Mouse (Mus musculus) cerebellum, adult 9-11 months (tissue): ENCODE data around the gene Igll1.
"Not testable (repeated sequence)": the region's sequence is repeated elsewhere in the genome, so short reads cannot be mapped to it uniquely, and the experiment has no call there.

ENCODE experiments used
- DNase-seq: peaks from one replicate; pipeline ENCODE4 v3.0.0; 2022

Igll1 gene

DNA sequence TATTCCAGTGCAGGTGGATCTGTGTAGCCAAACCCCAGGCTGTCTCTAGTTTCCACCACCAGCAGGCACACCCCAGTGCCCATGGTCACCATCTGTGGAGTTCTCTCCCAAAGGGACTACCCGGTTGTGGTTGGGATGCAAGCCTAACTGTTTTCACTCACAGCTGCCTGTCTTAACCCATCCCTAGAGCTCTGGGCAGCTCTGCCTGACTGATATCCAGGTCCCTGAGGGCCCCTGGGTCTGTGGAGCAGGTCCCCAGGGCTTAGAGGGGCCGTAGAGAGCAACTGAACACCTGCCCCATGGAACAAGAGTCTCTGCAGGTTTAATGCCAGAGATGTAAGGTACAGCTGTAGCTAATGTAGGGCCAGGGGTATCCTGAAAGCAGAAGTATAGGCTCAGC is at the start of gene Igll1:
TSS of gene Igll1 (minus strand) at position 8 of the 400 bp plus-strand sequence.
- no peak for DNase-seq

DNA sequence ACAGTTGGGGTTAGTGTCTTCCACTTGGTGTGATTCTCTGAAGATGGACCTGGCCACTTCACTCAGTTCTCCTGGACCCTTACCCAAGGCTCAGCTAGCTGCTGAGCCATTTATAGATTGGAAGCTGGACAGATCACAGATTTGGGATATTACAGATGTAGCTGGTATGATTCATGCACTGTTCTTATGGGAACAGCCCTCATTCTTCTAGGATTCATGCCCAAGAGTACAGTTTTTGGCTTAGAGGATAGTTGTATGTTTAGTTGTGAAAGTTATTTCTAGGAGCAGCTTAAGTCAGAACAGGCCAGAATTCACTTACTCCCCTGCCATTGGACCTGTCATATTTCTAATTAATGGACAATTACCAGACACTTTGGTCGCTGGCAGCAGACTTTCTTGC is 49.7 kb upstream of the Igll1 start:
- no peak for DNase-seq

DNA sequence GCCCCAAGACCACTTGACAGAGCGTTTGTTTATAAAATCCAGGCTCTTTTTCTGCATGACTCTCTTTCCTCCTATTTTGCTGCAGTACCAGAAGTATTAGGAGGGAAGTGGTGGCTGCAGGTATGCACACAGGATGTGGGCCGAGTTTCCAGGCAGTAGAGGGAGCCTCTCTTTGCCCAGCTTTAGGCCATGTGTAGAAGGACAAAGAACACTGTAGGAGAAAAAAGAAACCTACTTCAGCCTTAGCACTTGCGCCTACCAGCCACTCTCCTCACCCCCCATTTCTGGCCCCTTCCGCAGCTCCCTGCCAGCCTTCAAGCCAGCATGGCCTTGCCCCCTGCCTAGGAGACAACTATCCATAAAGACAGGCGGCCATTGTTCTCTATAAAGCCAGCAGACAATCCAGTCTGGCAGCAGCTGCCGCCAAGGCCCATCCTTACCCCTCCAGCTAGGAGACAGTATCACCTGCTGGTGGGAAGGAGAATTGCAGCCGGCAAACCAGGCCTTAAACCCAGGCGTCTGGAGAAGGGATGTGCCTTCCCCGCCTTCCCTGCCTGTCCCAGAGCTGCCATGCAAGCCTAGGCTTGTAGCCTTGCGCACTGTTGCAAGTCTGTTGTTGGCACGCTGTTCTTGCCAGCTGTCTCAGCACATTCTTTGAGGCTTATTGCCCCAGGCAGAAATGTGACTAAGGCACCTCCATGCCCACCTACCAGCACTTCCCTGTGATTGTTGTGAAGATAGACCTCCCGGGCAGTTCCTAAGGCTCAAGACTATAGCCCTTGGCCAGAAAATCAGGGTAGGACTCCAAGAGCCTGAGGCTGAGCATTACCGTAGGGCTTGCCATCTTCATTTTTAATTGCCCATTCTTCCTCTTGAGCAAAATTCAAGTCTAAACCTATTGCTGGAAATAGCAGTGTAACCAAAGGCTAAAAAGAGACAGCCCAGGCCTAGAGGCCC is 48.1 kb upstream of the Igll1 start:
- peak; percentile 72 for DNase-seq

DNA sequence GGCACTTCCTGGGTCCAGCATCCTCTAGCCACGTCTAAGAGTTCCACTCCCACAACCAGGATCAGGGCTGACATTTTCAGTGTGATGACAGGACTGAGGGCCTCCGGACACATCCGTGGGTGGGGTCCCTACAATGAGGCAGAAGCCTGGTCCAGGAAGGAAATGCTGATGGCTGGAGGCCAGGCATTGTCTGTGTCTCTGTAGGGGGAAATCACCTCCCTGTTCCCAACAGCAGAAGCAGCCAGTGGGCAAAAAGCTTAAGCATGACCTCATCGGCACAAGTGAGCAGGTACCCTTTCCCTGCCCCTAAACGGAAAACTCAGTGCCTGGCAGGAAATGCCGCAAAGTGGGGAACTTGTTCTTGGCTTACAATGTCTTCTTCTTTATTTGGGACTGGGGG is 44.0 kb upstream of the Igll1 start:
- DNase-seq, result no peak

DNA sequence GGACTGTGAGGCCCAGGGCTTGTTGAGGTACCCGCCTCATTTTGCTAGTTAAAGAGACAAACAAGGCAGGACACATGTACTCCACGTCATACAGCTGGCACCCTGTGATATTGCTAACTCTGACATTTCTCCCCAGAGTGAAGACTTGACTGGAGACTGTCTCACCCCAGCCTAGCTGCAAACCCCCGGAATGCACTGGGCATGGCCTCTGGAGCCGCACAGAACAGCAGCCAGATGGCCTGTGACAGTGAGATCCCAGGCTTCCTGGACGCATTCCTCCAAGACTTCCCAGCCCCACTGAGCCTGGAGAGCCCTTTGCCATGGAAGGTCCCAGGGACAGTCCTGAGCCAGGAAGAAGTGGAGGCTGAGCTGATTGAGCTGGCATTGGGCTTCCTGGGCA is 39.4 kb upstream of the Igll1 start:
- no peak for DNase-seq

DNA sequence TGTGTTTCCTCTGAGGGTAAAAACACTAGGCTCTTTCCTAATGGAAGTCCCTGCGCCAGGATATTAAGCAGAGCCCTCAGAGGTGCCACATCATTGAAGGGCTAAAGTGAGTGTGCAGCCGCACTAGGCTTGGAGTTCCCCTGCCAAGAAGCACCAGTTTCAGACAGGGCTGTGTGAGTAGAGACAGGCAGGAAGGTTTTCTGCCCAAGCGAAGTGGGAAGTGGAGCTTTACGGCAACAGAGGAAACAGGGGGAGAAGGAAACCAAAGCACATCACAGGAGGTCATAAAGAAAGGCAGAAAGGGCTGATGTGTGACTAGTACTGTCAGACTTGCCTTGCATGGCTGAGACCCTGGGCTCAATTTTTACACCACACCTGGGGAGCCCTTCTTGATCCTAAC is 38.5 kb upstream of the Igll1 start:
- no peak for DNase-seq

DNA sequence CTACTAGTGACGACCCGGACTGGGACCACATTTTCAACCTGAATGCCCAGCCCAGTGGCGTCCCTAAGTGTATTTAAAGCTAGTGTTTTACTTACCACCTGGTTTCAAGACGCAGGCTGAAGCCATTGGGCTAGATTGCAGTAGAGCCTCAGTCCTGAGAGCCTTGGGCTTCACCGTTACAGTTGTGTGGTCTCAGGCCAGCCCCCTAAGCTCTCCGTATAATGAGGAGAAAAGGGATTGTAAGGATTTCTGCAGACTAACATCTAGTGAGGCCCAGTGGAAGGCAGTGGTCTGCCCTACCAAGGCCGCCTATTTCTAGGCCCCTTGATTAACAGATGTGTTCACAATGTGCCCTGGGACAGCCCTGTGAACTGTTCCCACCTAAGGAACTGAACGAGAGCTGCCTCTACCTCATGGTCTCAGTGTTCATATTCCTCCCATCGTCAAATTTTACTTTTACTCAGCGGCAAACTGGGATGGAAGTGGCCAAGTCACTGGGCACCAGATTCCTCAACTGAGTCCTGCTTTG is 33.3 kb upstream of the Igll1 start:
- no peak for DNase-seq

DNA sequence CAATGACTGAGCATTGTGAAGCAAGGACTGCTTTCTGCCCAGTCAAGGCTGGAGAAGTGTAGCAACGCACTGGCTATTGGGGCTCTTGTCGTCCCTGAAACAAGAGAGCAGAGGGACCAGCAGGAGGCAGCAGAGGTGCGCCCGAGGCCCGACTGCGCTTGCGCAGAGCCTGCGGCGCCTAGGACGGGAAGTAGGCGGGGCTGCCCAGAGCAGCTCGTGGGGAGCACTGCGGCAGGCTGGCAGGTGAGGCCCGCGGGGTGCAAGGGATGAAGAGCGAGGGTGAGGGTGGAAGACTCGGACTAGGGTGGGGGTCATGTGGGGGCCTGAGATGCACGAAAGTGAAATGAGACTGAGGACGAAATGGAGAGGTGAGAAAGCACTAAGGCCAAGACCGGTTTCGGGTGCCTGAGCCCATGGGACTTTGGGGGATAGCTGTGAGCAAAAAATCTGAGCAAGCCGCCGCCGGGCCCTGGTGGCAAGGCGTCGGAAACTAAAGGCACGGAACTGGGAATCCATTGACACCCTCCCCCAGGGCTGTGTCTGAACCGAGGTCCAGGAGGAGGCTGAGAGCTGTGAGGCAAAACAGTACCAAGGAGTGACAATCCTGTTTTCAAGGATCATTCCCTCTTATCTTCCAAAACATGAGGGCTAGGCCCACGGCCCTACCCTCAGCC is 32.7 kb upstream of the Igll1 start, which contains the start of gene Ppm1f:
TSS of gene Ppm1f (plus strand) at position 88 of the 674 bp plus-strand sequence.
- peak; percentile 96 for DNase-seq

DNA sequence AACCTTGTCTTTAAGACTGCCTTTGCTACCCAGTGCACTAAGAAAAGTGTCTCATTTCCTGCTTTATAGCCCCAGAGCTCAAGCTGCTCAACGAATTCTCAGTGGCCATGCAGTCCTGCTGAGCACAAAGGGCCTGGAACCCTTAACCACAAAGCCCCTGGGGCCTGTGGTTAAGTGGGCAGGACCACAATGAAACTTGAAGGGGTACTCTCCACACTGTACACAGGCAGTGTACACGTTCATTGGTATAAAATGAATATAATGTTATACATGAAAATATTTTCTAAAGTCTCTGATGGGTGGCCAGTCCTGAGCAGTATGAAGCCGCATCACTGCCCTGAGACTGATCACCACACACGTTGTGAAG is 32.2 kb upstream of the Igll1 start:
- no peak for DNase-seq

DNA sequence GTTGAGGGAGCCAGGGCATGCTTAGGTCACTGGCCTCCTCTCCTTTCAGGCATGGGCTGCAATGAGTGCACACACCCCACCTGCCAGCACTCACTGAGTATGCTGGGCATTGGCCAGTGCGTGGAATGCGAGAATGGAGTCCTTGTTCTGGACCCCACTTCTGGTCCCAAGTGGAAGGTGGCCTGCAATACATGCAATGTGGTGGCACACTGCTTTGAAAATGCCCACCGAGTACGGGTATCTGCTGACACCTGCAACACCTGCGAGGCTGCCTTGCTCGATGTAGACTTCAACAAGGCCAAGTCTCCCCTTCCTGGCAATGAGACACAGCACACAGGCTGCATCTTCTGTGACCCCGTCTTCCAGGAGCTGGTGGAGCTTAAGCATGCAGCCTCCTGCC is 28.6 kb upstream of the Igll1 start:
- no peak for DNase-seq

DNA sequence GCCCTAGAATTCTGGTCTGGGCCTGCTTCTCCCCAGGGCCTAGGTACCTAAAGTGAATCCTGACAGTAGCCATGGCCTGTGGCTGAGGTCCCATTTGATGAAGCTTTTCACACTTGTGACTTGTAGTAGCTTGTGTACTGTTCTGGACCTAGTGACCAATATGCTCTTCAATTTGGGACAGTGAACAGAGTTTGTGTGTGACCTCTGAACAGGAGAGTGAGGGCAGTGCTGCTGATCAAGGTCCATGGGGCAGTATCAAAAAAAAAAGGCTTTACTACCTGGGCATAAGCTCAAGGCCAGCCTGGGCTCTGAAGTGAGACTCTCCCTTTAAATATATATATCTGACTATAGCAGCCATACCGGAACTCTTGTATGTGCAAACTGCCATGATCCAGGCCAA is 24.6 kb upstream of the Igll1 start:
- DNase-seq, result no peak

DNA sequence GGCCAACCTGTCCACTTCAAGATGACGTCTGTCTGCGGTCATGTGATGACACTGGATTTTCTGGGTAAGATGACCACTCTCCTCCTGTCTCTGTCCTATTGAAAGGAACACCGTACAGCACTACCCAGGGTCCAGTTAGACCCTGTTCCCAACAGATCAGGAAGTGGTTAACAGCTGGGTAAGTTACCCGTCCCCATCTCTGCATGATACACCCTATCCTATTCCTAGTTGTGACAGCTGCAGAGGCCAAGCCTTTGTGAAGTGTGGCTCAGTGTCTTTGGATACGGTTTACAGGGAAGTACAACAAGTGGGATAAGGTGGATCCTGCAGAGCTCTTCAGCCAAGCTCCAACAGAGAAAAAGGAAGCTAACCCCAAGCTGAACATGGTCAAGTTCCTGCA is 15.2 kb upstream of the Igll1 start:
- DNase-seq, result no peak

DNA sequence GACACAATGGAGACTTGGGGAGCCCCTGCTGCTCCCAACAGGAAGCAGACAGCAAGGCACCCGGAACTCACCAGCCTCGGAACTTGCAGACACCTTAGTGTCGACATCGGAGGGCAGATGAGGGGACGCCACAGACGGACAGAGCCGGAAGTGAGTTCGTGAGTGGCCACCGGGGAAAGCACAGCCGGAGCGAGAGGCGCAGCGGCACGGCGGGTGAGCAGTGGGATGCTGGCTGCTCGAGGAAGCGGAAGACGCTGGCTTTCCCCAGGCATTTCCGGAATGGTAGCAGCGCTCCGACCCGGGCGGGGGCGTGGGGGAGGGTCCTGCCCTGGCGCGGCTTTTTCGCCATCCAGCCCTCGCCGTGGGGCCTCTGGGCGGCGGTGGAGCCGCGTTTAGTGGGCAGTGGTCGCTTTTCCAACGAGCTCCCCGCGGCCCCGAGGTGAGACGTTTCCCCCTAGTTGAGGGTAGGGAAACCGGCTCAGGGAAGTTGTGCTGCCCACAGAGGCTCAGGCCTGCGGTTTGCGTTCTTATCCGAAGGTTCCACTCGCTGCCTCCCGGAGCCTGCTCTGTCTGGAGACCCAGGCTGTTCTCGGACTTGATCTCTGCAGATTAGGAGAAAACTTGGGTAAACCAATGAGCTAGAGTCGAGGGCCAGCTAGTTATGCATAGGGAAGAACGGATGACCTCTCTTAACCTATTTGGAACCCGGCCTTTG is 7.0 kb upstream of the Igll1 start, which contains the start of the genes Top3b and Vpreb1:
TSS of gene Top3b (plus strand) at position 120 of the 715 bp plus-strand sequence.
TSS of gene Vpreb1 (minus strand) at position 227 of the 715 bp plus-strand sequence.
- DNase-seq, result peak; percentile 90

DNA sequence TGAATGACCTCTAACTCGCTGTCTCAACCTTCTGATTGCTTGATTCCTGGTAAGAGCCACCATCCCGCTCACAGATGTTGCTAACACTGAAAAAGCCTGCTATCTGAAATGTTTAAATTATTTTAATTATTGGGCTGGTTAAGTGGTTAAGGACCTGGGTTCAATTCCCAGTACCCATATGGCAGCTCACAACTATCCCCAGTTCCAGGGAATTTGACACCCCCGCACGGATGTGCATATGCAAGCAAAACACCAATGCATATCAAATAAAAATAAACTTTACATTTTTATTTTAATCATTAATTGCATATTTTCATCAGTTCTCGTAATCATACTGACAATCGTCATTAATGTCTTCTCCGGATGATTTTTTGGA is 6.4 kb upstream of the Igll1 start:
- DNase-seq, result no peak

DNA sequence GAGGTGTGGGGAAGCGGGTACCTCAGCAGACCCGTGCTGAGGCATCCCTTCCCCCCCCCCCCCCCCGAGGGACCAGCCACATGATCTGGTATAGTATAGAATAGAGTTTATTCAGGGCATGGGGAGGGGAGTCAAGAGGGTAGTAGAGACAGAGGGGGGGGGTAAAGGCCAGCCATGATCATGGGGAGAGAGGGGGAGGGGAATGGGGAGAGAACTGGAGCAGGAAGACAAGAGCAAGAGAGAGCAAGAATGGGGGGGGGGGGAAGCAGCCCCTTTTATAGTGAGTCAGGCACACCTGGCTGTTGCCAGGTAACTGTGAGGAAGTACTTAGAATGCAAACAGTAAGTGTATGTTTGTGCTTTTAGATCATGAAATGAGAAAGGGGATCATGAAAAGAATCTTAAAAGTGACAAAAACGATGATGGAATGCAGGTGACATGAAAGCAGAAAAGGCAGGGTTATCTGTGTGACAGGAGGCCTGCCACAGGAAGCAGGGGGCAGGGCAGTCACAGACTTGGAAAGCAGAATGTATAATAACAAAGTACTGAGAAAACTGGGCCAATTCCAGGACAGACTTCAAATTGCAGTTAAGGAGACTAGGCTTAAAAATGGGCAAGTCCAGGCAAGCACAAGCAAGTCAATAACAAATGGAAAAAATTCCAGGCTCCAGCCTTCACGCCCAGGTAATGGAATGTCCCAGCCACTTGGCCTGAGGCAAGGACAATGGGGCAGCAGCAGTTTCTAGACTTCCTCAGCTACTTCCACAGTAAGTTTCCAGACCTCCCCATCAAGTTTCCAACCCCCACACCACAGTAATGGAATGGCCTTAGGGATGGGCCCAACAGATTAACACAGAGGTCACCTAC is 2.1 kb upstream of the Igll1 start:
- peak; percentile 0 for DNase-seq

DNA sequence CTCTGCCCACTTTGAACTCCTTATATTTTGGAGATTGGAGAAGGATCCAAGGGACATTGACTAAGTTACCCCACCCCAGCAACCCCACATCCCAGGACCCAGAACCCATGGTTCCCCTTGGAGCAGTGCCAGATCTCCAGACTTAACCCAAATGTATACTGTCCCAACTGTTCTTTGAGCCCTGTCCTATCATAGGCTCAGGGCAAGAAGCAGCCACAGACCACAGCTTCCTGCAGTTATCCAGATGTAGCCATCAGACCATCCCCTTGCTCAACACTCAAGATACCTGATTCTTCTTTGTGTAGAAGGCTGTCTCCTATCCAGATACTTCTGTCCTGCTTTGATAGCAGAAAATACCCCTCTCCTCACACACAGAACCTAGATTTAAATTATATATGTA is 1.4 kb upstream of the Igll1 start:
- DNase-seq, result peak; percentile 1

DNA sequence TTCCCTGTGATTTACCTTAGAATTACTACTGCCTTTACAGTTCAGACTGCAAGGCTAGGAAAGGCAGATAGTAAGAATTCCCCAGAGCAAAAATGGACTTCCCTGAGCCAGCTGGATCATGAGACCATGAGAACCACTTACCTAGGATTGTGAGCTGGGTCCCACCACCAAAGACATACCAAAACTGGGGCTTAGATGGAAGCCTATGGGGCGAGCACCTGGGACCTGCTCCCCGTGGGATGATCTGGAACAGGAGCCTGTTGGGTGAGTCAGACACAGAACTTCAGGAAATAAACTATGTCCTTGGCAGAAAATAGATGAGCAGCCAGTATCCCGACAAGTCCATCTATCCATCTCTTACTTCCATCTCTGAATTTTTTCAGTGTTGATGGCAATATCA is 1.5 kb downstream of the Igll1 start:
- DNase-seq, result no peak

DNA sequence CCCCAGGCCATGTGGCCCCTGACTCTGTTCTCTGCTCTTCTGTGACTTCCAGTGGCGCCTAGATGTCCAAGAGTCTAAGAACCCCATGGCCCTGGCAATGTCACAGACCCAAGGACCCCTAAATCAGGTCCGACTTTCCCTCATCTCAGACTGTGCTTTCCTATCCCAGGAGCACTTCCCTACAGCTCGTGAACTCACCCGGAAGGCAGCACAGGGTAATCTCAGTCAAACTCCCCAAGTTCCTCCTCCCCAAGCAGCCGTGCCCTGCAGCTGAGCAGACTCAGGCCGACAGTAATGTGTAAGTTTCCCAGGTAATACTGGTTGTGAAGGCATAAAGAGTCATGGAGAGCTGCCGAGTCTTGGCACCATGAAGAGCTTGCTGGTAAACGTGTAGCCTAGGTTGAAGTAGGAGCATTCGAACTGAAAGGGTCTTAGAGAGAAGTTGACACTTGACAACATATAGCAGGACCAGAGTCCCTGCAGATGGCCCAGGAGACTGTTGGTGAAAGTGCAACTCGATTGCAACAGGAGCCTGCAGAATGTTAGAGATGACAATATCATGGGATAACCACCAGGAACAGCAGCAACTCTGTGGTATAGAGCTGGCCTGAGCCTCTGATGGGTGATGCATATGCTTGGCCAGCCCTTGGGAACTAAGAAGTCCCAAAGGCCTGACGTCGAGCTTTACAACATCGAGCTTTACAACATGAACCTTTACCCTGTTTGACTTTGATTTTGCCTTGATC is 6.9 kb downstream of the Igll1 start:
- no peak for DNase-seq

DNA sequence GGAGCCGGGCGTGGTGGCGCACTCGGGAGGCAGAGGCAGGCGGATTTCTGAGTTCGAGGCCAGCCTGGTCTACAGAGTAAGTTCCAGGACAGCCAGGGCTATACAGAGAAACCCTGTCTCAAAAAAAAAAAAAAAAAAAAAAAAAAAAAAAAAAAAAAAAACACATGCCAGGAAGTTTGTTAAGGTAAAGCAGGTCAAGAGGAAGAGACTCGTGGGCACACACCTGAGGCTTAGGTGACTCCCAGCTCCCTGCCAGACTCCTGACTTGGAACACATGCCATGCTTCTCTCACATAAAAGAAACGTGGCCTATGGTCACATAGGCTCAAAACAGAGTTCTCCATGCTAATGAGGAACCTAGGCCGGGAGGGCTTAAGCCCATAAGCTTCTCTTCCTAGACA is 7.7 kb downstream of the Igll1 start:
- not testable (repeated sequence) for DNase-seq

DNA sequence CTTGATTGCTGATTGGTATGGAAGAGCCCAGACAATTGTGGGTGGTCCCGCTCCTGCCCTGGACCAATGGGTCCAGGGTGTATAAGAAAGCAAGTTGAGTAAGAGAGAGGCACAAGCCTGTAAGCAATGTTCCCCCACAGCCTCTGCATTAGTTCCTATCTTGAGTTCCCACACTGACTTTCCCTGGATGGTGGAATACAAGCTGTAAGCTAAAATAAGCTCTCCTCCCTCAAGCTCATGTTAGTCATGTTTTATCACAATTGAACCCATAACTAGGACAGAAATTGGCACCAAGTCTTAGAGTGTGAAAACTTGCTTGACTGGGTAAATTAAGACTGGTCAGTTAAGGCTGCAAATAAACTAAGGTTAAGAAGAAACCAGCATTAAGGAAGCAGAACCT is 8.2 kb downstream of the Igll1 start:
- no peak for DNase-seq

DNA sequence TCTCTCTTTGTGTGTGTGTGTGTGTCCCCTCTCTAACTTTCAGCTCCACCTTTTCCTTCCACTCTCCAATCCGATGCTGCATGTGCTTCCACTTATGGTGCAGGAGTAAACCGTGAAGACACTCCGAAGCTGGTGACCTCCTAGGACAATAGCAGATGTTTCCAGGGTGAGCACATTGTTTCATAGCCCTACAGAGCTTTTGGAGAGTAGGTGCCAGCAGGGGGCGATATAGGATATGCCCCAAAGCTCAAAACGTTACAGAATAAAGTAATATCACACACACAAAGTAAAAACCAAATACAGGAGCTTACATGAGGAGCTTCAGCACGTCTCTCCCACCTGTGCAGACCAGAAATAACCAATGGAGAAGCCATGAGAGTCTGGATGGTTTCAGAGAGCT is 8.9 kb downstream of the Igll1 start:
- DNase-seq, result no peak
